Mouse (Mus musculus) limb, embryonic 15.5 days (tissue): Measurements from ENCODE around the gene Dlk1. TPM values are rescaled to one million over a fixed set of nuclear protein-coding genes. Genes with fewer than 3 reads are reported as not detected.

Source experiments
- polyA plus RNA-seq: library from polyadenylated mRNA; unstranded; fragments of >200 nt; fragmentation: Nextera tagmentation; extraction: Ambion mirVana; gene quantifications from 2 replicates; pipeline ENCODE4 v1.2.1, GENCODE M21; 2015

Gene Dlk1
- polyA plus RNA-seq, 1 experiment from 2014 or later, result 599 TPM

Other genes with a start within 250 kb of the Dlk1 start
- 3.7 and 3.9 TPM in 2 replicates for gene Rtl1, start 147.5 kb downstream of the Dlk1 start, polyA plus RNA-seq